Mouse (Mus musculus): Measurements from ENCODE around the gene Nup188. TPM values are rescaled to one million over a fixed set of nuclear protein-coding genes. Genes with fewer than 3 reads are reported as not detected.
A peak's percentile ranks its signal among the peaks of the same experiment; 100 is the strongest.

Nup188 gene
- polyA plus RNA-seq, 1 experiment from 2014 or later: 22.4 TPM

GRCm38 (mm10) chr2:30342544-30342943 lies 56.3 kb downstream of the Nup188 start:
- Histone ChIP-seq H3K4me1 (no peaks in the 10 kb centered on the region), H3K9ac (no peak overlapping the region), H3K27me3 (replicated peaks) (no peaks in the 10 kb centered on the region), H3K4me3 (replicated peaks) (no peak overlapping the region), H3K4me2 (no peak overlapping the region), H3K9me3 (no peaks in the 10 kb centered on the region), H3K27ac (no peak overlapping the region), H3K36me3 (peaks cover 80% of the 10 kb centered on the region)
- WGBS: 94% methylated on average over 7 of the region's 7 CpGs
- ATAC-seq (ENCODE audit: insufficient read depth, low FRiP score, low read depth): no peak

DNA sequence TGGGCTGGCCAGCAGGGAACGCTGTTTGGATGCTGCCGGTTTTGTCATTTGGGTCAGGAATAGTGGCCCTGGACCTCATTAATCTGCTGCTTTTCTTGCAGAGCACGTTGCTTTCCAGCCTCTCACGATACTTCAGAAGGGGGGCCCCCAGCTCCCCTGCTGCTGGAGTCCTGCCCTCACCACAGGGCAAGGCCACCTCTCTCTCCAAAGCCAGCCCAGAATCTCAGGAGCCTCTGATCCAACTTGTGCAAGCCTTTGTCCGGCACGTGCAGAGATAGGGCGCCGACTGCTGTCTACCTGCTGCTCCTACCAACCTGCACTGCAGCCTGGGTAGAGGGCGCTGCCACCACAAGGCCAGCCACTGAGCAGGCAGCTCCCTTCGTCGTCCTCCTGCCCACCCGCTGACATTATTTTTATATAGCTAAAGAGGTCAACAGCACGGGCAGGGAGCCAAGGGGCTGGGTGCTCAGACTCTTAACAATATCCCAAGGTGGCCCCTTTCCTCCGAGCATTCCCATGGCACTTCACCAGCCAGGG lies 57.5 kb downstream of the Nup188 start:
- Histone ChIP-seq H3K4me1 (no peaks in the 10 kb centered on the region), H3K36me3 (peaks cover 81% of the 10 kb centered on the region), H3K27me3 (replicated peaks) (no peaks in the 10 kb centered on the region), H3K4me3 (replicated peaks) (no peak overlapping the region), H3K9ac (no peak overlapping the region), H3K27ac (peak overlapping the region; percentile 18; the same call in 1 of the 2 replicates), H3K9me3 (no peaks in the 10 kb centered on the region), H3K4me2 (no peak overlapping the region)
- WGBS: 64% methylated on average over 14 of the region's 14 CpGs
- no peak for ATAC-seq (ENCODE audit: insufficient read depth, low FRiP score, low read depth)

DNA sequence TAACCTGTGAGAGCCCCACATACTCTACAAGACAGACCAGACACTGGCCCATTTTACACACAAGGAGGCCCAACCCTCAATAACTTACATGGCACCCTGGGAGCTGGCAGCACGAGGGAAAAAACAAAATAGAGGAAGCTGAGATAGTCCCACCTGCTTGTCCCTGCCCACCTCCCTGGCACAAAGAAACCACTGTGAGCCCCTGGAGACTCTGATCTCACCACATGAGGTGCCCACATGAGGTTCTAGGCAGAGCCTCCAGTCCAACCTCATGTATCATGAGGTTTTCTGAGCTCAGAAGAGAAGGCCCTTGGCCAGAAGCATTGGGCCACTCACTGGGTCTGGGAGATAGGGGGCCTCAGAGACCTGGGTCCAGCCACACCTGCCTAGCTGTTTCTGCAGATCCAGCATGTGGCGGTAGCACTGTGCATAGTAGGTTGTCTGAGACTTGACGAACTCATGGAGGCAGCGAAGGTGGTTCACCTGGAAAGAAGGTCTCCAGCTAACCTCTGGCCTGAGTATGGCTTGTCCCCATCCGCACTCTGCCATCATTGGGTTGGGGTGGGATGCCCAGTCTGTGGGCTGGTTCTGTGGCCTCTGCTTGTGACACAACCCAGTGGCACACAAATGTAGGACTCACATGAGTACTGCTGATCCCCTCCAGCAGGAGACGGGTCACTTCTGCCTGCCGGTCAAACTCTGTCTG lies 59.9 kb downstream of the Nup188 start:
- 86% methylated on average over 7 of the region's 7 CpGs for WGBS
- Histone ChIP-seq H3K4me2 (no peak overlapping the region), H3K4me1 (no peaks in the 10 kb centered on the region), H3K9ac (no peak overlapping the region), H3K27me3 (replicated peaks) (no peaks in the 10 kb centered on the region), H3K36me3 (peaks cover 78% of the 10 kb centered on the region), H3K4me3 (replicated peaks) (no peak overlapping the region), H3K27ac (no peak overlapping the region), H3K9me3 (no peaks in the 10 kb centered on the region)
- no peak for ATAC-seq (ENCODE audit: insufficient read depth, low FRiP score, low read depth)

DNA sequence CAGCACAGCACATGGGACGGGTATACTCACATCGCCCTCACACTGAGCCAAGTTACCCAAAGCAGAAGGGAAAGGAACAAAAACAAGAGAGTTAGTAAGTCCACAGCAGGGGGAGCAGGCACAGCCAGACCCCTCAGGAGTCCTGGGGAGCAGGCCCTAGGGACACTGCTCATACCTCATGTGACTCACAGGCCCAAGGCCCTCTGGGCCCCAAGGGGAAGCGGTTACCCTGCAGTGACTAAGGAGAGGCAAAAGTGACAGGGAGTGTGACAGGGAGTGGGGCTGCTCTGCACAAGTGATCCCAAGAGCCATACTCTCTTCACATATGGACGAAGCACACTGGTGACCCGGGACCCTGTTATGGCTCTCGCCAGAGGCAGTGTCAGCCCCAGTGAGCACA lies 63.0 kb downstream of the Nup188 start:
- Histone ChIP-seq H3K36me3 (peaks cover 57% of the 10 kb centered on the region), H3K4me1 (0 out of 2 replicates have a peak, but pooled peaks cover 4% of the 10 kb centered on the region), H3K9ac (no peak overlapping the region), H3K9me3 (no peaks in the 10 kb centered on the region), H3K27ac (no peak overlapping the region), H3K4me2 (no peak overlapping the region), H3K27me3 (replicated peaks) (no peaks in the 10 kb centered on the region), H3K4me3 (replicated peaks) (no peak overlapping the region)
- ATAC-seq (ENCODE audit: insufficient read depth, low FRiP score, low read depth): no peak
- WGBS: 90% methylated on average over 6 of the region's 6 CpGs

- no peak for ATAC-seq (ENCODE audit: insufficient read depth, low FRiP score, low read depth)
- Histone ChIP-seq H3K36me3 (peaks cover 38% of the 10 kb centered on the region), H3K27me3 (replicated peaks) (no peaks in the 10 kb centered on the region), H3K27ac (no peak overlapping the region), H3K9me3 (no peaks in the 10 kb centered on the region), H3K4me1 (peaks cover 16% of the 10 kb centered on the region), H3K4me3 (replicated peaks) (no peak overlapping the region), H3K4me2 (no peak overlapping the region), H3K9ac (no peak overlapping the region)
- 59% methylated on average over 2 of the region's 2 CpGs for WGBS
These were observed 65.0 kb downstream of the Nup188 start for GRCm38 (mm10) chr2:30351149-30351548.

DNA sequence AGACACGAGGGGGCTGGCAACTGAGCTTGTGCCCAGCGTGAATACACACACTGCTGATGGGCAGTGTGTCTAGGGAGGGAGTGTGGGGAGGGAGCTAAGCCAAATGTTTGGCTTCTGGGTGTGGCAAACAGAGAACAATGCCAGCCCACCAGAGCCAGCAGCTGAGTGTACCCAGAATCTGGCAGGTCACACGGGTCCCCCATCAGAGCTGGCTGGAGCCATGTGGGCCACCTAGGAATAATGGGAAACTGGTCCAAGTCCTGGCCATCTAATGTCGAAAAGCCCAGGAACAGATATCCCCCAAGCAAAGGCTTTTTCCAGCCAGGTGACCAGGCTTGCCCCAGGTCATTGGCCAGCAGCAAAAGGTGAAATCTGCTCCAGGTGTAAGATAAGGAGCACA lies 69.7 kb downstream of the Nup188 start:
- WGBS: 50% methylated on average over 4 of the region's 4 CpGs
- Histone ChIP-seq H3K4me2 (0 out of 2 replicates have a peak overlapping the region, but pooled peaks have one; percentile 2), H3K9ac (no peak overlapping the region), H3K4me3 (replicated peaks) (no peak overlapping the region), H3K4me1 (peaks cover 49% of the 10 kb centered on the region), H3K27ac (peak overlapping the region; percentile 67), H3K27me3 (replicated peaks) (no peaks in the 10 kb centered on the region), H3K36me3 (peaks cover 5% of the 10 kb centered on the region), H3K9me3 (no peaks in the 10 kb centered on the region)
- ATAC-seq (ENCODE audit: insufficient read depth, low FRiP score, low read depth): no peak; the same call in 1 of the 2 replicates

DNA sequence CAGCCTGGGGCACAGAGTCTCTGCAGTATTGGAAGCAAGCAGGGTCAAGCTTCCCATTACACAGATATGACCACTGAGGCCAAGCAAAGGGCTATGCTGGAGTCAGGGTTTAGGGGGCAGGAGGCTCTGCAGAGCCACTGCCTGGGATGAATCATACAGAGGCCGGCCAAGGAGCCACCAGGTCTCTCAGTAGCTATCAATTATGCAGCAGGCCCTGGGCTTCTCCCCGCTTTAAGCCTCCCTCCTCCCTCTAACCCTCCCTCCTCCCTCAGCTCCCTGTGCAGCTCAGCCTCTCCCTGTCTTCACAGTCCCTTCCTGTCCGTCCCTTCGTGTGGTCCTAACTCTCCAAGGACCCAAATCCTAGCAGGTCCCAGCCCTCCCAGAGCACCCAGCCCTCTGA lies 70.1 kb downstream of the Nup188 start:
- no peak for ATAC-seq (ENCODE audit: insufficient read depth, low FRiP score, low read depth)
- Histone ChIP-seq H3K27me3 (replicated peaks) (no peaks in the 10 kb centered on the region), H3K36me3 (peaks cover 5% of the 10 kb centered on the region), H3K9me3 (no peaks in the 10 kb centered on the region), H3K9ac (no peak overlapping the region), H3K4me2 (0 out of 2 replicates have a peak overlapping the region, but pooled peaks have one; percentile 2), H3K4me3 (replicated peaks) (no peak overlapping the region), H3K27ac (peak overlapping the region; percentile 67), H3K4me1 (peaks cover 49% of the 10 kb centered on the region)
- 34% methylated on average over 4 of the region's 4 CpGs for WGBS

- H3K27me3 ChIP-seq (replicated peaks): no peaks in the 10 kb centered on the region
- H3K9ac ChIP-seq: no peak overlapping the region
- H3K4me2 ChIP-seq: peak overlapping the region; percentile 96; the same call in 1 of the 2 replicates
- H3K4me1 ChIP-seq: peaks cover 49% of the 10 kb centered on the region
- no peak overlapping the region for H3K4me3 ChIP-seq (replicated peaks)
- peaks cover 5% of the 10 kb centered on the region for H3K36me3 ChIP-seq
- no peak for ATAC-seq (ENCODE audit: insufficient read depth, low FRiP score, low read depth)
- peak overlapping the region; percentile 82; the same call in 1 of the 2 replicates for H3K27ac ChIP-seq
- WGBS: 57% methylated on average over 9 of the region's 9 CpGs
- no peaks in the 10 kb centered on the region for H3K9me3 ChIP-seq
These were observed 70.7 kb downstream of the Nup188 start for GRCm38 (mm10) chr2:30356906-30357305.

- no peaks in the 10 kb centered on the region for H3K9me3 ChIP-seq
- WGBS: 46% methylated on average over 8 of the region's 8 CpGs
- peaks cover 5% of the 10 kb centered on the region; the same call in 1 of the 2 replicates for H3K36me3 ChIP-seq
- H3K27me3 ChIP-seq (replicated peaks): no peaks in the 10 kb centered on the region
- peak overlapping the region; percentile 96 for H3K4me2 ChIP-seq
- H3K4me1 ChIP-seq: peaks cover 49% of the 10 kb centered on the region
- H3K4me3 ChIP-seq (replicated peaks): peak overlapping the region; percentile 83
- no peak for ATAC-seq (ENCODE audit: insufficient read depth, low FRiP score, low read depth)
- peak overlapping the region; percentile 82 for H3K27ac ChIP-seq
- H3K9ac ChIP-seq: peak overlapping the region; percentile 80; the same call in 1 of the 2 replicates
These were observed 71.6 kb downstream of the Nup188 start for GRCm38 (mm10) chr2:30357552-30358510.

DNA sequence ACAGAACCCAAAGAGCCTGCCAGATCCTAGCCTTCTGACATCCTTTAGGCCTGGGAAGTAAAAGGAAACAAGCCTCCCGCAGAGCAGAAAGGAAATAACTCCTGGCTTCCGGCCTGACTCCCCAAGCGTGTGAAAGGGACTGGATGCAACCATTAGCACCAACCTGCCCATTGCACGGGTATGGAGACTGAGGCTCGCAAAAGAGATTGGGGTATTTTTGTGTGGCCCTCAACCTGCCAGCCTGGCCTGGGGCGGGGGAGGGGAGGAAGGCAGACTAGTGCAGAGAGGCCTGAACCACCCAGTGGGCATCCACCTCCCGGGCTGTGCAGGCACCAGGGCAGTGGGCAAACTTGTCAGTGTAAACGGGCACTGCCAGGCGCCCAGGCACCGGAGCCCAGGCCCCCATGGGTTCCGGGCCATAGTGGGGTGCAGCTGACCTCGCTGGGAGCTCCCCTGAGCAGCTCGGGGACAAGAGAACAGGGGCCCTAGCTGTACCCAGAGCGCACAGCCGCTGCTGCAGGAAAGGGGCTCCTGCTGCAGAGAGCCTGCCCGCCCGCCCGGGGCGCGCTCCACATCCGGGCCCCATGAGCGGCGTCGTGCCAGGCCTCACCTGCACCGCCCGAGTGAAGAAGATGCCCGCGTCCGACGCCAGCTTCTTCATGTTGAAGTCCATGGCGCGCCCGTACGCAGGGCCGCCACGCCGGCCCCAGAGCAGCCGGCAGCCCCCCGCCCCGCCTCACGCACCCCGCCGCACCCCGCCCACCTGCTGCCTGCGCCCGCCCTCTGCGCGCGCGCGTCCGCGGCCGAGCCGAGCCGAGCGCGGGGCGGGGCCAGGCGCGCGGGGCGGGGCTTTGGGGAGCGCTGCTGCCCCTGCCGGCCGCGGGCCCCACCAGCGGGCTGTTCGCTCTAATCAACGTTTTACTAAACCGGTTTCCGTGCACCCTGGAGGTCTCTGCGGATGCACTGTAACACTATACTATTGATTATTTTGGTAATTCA lies 72.6 kb downstream of the Nup188 start, which contains the start of gene Sh3glb2:
Sh3glb2 (minus strand) TSS at position 805 of the 999 bp plus-strand sequence.
- peak; percentile 50 for ATAC-seq (ENCODE audit: insufficient read depth, low FRiP score, low read depth)
- WGBS: 2% methylated on average over 73 of the region's 73 CpGs
- Histone ChIP-seq H3K4me3 (replicated peaks) (peak within 1 kb of the TSS; percentile 83), H3K4me2 (peak within 1 kb of the TSS; percentile 96), H3K9me3 (no peaks in the 10 kb centered on the region), H3K27me3 (replicated peaks) (no peaks in the 10 kb centered on the region), H3K9ac (peak within 1 kb of the TSS; percentile 80), H3K27ac (peak within 1 kb of the TSS; percentile 82), H3K36me3 (peaks cover 2% of the 10 kb centered on the region; the same call in 1 of the 2 replicates), H3K4me1 (peaks cover 47% of the 10 kb centered on the region)

DNA sequence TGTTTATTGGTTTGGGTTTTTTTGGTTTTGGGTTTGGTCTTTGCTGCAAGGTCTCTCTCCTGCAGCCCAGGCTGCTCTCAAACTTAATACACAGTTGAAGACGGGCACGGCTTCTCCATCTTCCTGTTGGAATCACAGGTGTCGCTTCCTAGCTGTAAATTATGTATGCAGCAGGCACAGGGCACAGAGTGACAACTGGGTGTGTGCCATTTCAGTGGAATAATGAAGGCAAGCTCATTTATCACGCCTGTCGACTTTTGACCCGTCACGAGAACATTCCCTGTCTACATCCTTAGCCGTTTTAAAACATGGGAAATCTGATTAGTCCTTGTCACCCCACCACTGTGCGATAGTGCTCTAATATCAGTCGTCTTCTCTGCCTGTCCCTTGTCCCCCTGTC lies 74.4 kb downstream of the Nup188 start:
- no peak for ATAC-seq (ENCODE audit: insufficient read depth, low FRiP score, low read depth)
- H3K9me3 ChIP-seq: no peaks in the 10 kb centered on the region
- no peaks in the 10 kb centered on the region for H3K36me3 ChIP-seq
- no peak overlapping the region for H3K27ac ChIP-seq
- peaks cover 49% of the 10 kb centered on the region for H3K4me1 ChIP-seq
- WGBS: 57% methylated on average over 10 of the region's 10 CpGs
- H3K27me3 ChIP-seq (replicated peaks): no peaks in the 10 kb centered on the region
- H3K4me3 ChIP-seq (replicated peaks): no peak overlapping the region
- H3K4me2 ChIP-seq: no peak overlapping the region
- no peak overlapping the region for H3K9ac ChIP-seq

Measured in stomach, embryonic 15.5 days (tissue).